Mouse (Mus musculus) forebrain, embryonic 14.5 days (tissue): ENCODE results near the gene Thbs4. TPM values are rescaled to one million over a fixed set of nuclear protein-coding genes. Genes with fewer than 3 reads are reported as not detected.

ENCODE experiments used
- ATAC-seq: fragments of 200-750 bp; cut with Nextera tagmentation; 2 replicates; pipeline ENCODE4 v1.8.0; 2017; ENCODE audit warnings: mild to moderate bottlenecking, moderate library complexity
- DNase-seq: peaks from one replicate; pipeline ENCODE4 v3.0.0-alpha.2; 2015; ENCODE audit warnings: low spot score
- H3K27ac ChIP-seq: fragments of 300-500 bp; sonication (generic); 2 replicates; pipeline ENCODE4 v1.5.1; 2014; ENCODE audit warnings: low read depth, mild to moderate bottlenecking, control low read depth, low read length, moderate library complexity
- H3K27me3 ChIP-seq: fragments of 300-500 bp; sonication (generic); replicated peaks from 2 replicates; pipeline ENCODE4 v1.6.1; 2014; ENCODE audit warnings: low read length, control low read depth, mixed read lengths; ENCODE audit not compliant: control insufficient read depth, insufficient read depth
- H3K36me3 ChIP-seq: fragments of 300-500 bp; sonication (generic); 2 replicates; pipeline ENCODE4 v1.6.1; 2014; ENCODE audit warnings: low read length, control low read depth; ENCODE audit not compliant: control insufficient read depth, insufficient read depth
- H3K4me1 ChIP-seq: fragments of 300-500 bp; sonication (generic); 2 replicates; pipeline ENCODE4 v1.6.1; 2014; ENCODE audit warnings: antibody characterized with exemption, low read length, control low read depth; ENCODE audit not compliant: control insufficient read depth, insufficient read depth
- H3K4me2 ChIP-seq: fragments of 300-500 bp; sonication (generic); 2 replicates; pipeline ENCODE4 v1.6.1; 2014; ENCODE audit warnings: mild to moderate bottlenecking, control low read depth, low read length
- H3K4me3 ChIP-seq: fragments of 300-500 bp; sonication (generic); 2 replicates; pipeline ENCODE4 v1.5.1; 2014; ENCODE audit warnings: low read depth, low read length, control low read depth
- H3K9ac ChIP-seq: fragments of 300-500 bp; sonication (generic); 2 replicates; pipeline ENCODE4 v1.6.1; 2014; ENCODE audit warnings: mild to moderate bottlenecking, low read length, control low read depth, moderate library complexity
- H3K9me3 ChIP-seq: fragments of 300-500 bp; sonication (generic); replicated peaks from 2 replicates; pipeline ENCODE4 v1.6.1; 2016; ENCODE audit warnings: low read length, control low read depth, mixed read lengths; ENCODE audit not compliant: control insufficient read depth
- WGBS: fragments of 180-500 bp; shearing (Covaris S2); extraction: QIAGEN DNeasy Blood & Tissue Kit; methylation state at CpG from one replicate; pipeline ENCODE4 v1.1.7; 2014; 5-methylcytosine and 5-hydroxymethylcytosine counted together
- polyA plus RNA-seq: library from polyadenylated mRNA; unstranded; fragments of >200 nt; fragmentation: Nextera tagmentation; extraction: Ambion mirVana; gene quantifications from 2 replicates; pipeline ENCODE4 v1.2.1, GENCODE M21; 2014

Thbs4 gene
- polyA plus RNA-seq, 1 experiment from 2014 or later: 1.0 TPM

GRCm38 (mm10) chr13:92736516-92737300, 57.9 kb downstream of the Thbs4 start:
- peak; percentile 78 for ATAC-seq
- Histone ChIP-seq H3K4me2 (no peak overlapping the region), H3K27me3 (no peaks in the 10 kb centered on the region), H3K27ac (peak overlapping the region; percentile 83), H3K4me1 (peaks cover 13% of the 10 kb centered on the region; the same call in 1 of the 2 replicates), H3K36me3 (no peaks in the 10 kb centered on the region), H3K4me3 (no peak overlapping the region), H3K9me3 (no peaks in the 10 kb centered on the region), H3K9ac (no peak overlapping the region)
- 29% methylated on average over 11 of the region's 11 CpGs for WGBS
- DNase-seq: peak; percentile 92

- Histone ChIP-seq H3K4me3 (no peak overlapping the region), H3K27ac (no peak overlapping the region; the same call in 1 of the 2 replicates), H3K9ac (no peak overlapping the region), H3K36me3 (no peaks in the 10 kb centered on the region), H3K27me3 (no peaks in the 10 kb centered on the region), H3K4me2 (no peak overlapping the region), H3K9me3 (no peaks in the 10 kb centered on the region), H3K4me1 (peaks cover 13% of the 10 kb centered on the region; the same call in 1 of the 2 replicates)
- WGBS: 19% methylated on average over 1 of the region's 1 CpGs
- DNase-seq (peak; percentile 65), ATAC-seq (no peak)
These were observed 58.9 kb downstream of the Thbs4 start for GRCm38 (mm10) chr13:92735693-92736092.

GRCm38 (mm10) chr13:92733741-92734140, 60.9 kb downstream of the Thbs4 start:
- Histone ChIP-seq H3K9me3 (no peaks in the 10 kb centered on the region), H3K4me3 (no peak overlapping the region), H3K9ac (no peak overlapping the region), H3K27ac (peak overlapping the region; percentile 89), H3K4me1 (peaks cover 13% of the 10 kb centered on the region; the same call in 1 of the 2 replicates), H3K4me2 (no peak overlapping the region), H3K27me3 (no peaks in the 10 kb centered on the region), H3K36me3 (no peaks in the 10 kb centered on the region)
- DNase-seq: peak; percentile 86
- peak; percentile 67 for ATAC-seq
- 56% methylated on average over 11 of the region's 11 CpGs for WGBS

- Histone ChIP-seq H3K27me3 (no peaks in the 10 kb centered on the region), H3K4me2 (no peak overlapping the region), H3K9me3 (no peaks in the 10 kb centered on the region), H3K9ac (no peak overlapping the region), H3K36me3 (no peaks in the 10 kb centered on the region), H3K4me1 (peaks cover 13% of the 10 kb centered on the region; the same call in 1 of the 2 replicates), H3K4me3 (no peak overlapping the region), H3K27ac (peak overlapping the region; percentile 89)
- ATAC-seq: peak; percentile 32
- DNase-seq: peak; percentile 76
- WGBS: 30% methylated on average over 9 of the region's 9 CpGs
These were observed 61.4 kb downstream of the Thbs4 start for GRCm38 (mm10) chr13:92733252-92733651.

GRCm38 (mm10) chr13:92732836-92733235, 61.8 kb downstream of the Thbs4 start:
- DNase-seq: no peak
- no peak overlapping the region for H3K9ac ChIP-seq
- ATAC-seq: no peak
- H3K4me1 ChIP-seq: peaks cover 13% of the 10 kb centered on the region; the same call in 1 of the 2 replicates
- H3K9me3 ChIP-seq: no peaks in the 10 kb centered on the region
- peak overlapping the region; percentile 89 for H3K27ac ChIP-seq
- H3K4me3 ChIP-seq: no peak overlapping the region
- no peaks in the 10 kb centered on the region for H3K36me3 ChIP-seq
- H3K27me3 ChIP-seq: no peaks in the 10 kb centered on the region
- 81% methylated on average over 5 of the region's 5 CpGs for whole genome bisulfite sequencing
- H3K4me2 ChIP-seq: no peak overlapping the region

- H3K4me1 ChIP-seq: peaks cover 13% of the 10 kb centered on the region; the same call in 1 of the 2 replicates
- H3K4me3 ChIP-seq: no peak overlapping the region
- DNase-seq: peak; percentile 27
- H3K9ac ChIP-seq: no peak overlapping the region
- H3K27ac ChIP-seq: no peak overlapping the region
- no peaks in the 10 kb centered on the region for H3K36me3 ChIP-seq
- no peaks in the 10 kb centered on the region for H3K27me3 ChIP-seq
- 66% methylated on average over 6 of the region's 6 CpGs for WGBS
- no peaks in the 10 kb centered on the region for H3K9me3 ChIP-seq
- no peak overlapping the region for H3K4me2 ChIP-seq
- no peak for ATAC-seq
These were observed 62.8 kb downstream of the Thbs4 start for GRCm38 (mm10) chr13:92731811-92732210.

GRCm38 (mm10) chr13:92729811-92730210, 64.8 kb downstream of the Thbs4 start:
- Histone ChIP-seq H3K9ac (no peak overlapping the region), H3K4me2 (no peak overlapping the region), H3K4me3 (no peak overlapping the region), H3K27me3 (no peaks in the 10 kb centered on the region), H3K36me3 (no peaks in the 10 kb centered on the region), H3K27ac (no peak overlapping the region), H3K9me3 (no peaks in the 10 kb centered on the region), H3K4me1 (0 out of 2 replicates have a peak, but pooled peaks cover 6% of the 10 kb centered on the region)
- ATAC-seq: no peak
- WGBS: 74% methylated on average over 13 of the region's 13 CpGs
- DNase-seq: no peak

- no peaks in the 10 kb centered on the region for H3K36me3 ChIP-seq
- H3K9ac ChIP-seq: no peak overlapping the region
- H3K4me3 ChIP-seq: no peak overlapping the region
- H3K27me3 ChIP-seq: no peaks in the 10 kb centered on the region
- 72% methylated on average over 5 of the region's 5 CpGs for WGBS
- no peak overlapping the region for H3K4me2 ChIP-seq
- no peaks in the 10 kb centered on the region for H3K4me1 ChIP-seq
- ATAC-seq: no peak
- no peak overlapping the region for H3K27ac ChIP-seq
- DNase-seq: no peak
- H3K9me3 ChIP-seq: no peaks in the 10 kb centered on the region
These were observed 72.2 kb downstream of the Thbs4 start for GRCm38 (mm10) chr13:92722389-92722788.

- Histone ChIP-seq H3K4me1 (no peaks in the 10 kb centered on the region), H3K4me2 (no peak overlapping the region), H3K27me3 (no peaks in the 10 kb centered on the region), H3K27ac (no peak overlapping the region), H3K9me3 (no peaks in the 10 kb centered on the region), H3K4me3 (no peak overlapping the region), H3K36me3 (no peaks in the 10 kb centered on the region), H3K9ac (no peak overlapping the region)
- 87% methylated on average over 4 of the region's 4 CpGs for WGBS
- DNase-seq (no peak), ATAC-seq (no peak)
These were observed 73.6 kb downstream of the Thbs4 start for GRCm38 (mm10) chr13:92721006-92721405.
